Mouse (Mus musculus): ENCODE measurements around the gene Ezr. TPM values are rescaled to one million over a fixed set of nuclear protein-coding genes. Genes with fewer than 3 reads are reported as not detected.
A peak's percentile ranks its signal among the peaks of the same experiment; 100 is the strongest.

Gene Ezr
- polyA plus RNA-seq, 2 experiments, result 39.2 to 71.3 TPM

DNA sequence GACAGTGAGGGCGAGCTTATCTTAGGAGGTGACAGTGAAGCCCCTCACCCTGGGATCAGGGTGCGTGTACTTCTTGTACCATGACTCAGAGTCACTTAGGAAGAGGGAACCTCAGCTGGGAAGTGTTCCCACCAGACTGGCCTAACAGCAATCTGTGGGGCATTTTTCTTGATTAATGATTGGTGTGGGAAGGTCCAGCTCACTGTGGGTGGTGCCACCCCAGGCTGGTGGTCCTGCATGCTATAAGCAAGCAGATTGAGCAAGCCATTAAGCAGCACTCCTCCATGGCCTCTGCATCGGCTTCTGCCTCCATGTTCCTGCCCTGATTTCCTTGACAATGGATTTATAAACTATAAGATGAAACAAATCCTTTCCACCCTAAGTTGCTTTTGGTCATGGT is 26.7 kb upstream of the Ezr start:
- H3K4me3 ChIP-seq (replicated peaks; ENCODE audit: low read length), result no peak overlapping the region
- ATAC-seq (ENCODE audit: low FRiP score, low read depth) (no peak), DNase-seq (ENCODE audit: low spot score) (no peak)
- H3K9me3 ChIP-seq (ENCODE audit: control insufficient read depth, low read length), result no peaks in the 10 kb centered on the region
- WGBS, result 69% methylated on average over 3 of the region's 3 CpGs
- no peak overlapping the region for H3K9ac ChIP-seq (ENCODE audit: low read depth, low read length, severe bottlenecking)
- no peak overlapping the region for H3K27ac ChIP-seq (replicated peaks; ENCODE audit: low read depth, low read length)
- H3K36me3 ChIP-seq (ENCODE audit: control insufficient read depth, insufficient read depth, low read length), result no peaks in the 10 kb centered on the region
- no peak for TF ChIP-seq POLR2A (IDR thresholded peaks at IDR 0.05; ENCODE audit: borderline replicate concordance, extremely low read depth, insufficient read depth, insufficient read length)
- H3K4me2 ChIP-seq (replicated peaks; ENCODE audit: low read depth, low read length, severe bottlenecking), result no peak overlapping the region
- H3K27me3 ChIP-seq (ENCODE audit: control insufficient read depth, insufficient read depth, low read length), result no peaks in the 10 kb centered on the region
- H3K4me1 ChIP-seq (ENCODE audit: control insufficient read depth, insufficient read depth, low read length), result peaks cover 21% of the 10 kb centered on the region

DNA sequence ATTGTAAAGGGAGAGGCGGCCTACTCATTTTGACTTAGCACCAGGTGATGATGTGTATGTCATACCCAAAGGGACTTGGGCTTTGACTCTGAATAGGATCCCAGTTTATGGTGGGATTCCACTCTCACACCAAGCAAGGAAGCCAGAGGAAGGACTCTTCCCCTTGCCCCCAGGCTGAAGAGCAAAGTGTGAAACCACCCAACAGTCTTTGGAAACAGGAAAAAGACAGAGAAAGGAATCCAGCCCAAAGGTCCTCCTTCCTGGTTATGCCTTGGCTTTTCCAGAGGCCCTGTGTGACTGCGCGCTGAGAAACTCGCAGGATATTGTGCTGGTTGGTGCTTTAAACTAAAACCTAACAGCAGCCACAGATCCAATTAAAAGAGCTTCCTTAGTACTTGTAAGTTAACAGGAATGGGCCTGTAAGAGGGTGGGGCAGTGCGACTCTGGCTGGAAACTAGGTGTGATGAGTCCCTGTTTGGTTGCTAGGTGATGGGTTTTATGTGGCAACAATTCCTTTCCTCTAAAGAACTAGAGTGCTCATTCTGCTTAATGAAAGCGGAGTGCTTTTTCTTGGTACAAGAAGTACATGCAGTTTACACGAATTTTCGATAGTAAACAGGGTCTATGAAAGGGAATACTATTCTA is 26.1 kb upstream of the Ezr start:
- DNase-seq (ENCODE audit: low spot score) (peak; percentile 43), ATAC-seq (ENCODE audit: low FRiP score, low read depth) (no peak)
- Histone ChIP-seq H3K4me1 (ENCODE audit: control insufficient read depth, insufficient read depth, low read length) (peaks cover 21% of the 10 kb centered on the region), H3K9ac (ENCODE audit: low read depth, low read length, severe bottlenecking) (no peak overlapping the region), H3K4me3 (replicated peaks; ENCODE audit: low read length) (no peak overlapping the region), H3K36me3 (ENCODE audit: control insufficient read depth, insufficient read depth, low read length) (no peaks in the 10 kb centered on the region), H3K9me3 (ENCODE audit: control insufficient read depth, low read length) (no peaks in the 10 kb centered on the region), H3K4me2 (replicated peaks; ENCODE audit: low read depth, low read length, severe bottlenecking) (no peak overlapping the region), H3K27me3 (ENCODE audit: control insufficient read depth, insufficient read depth, low read length) (no peaks in the 10 kb centered on the region), H3K27ac (replicated peaks; ENCODE audit: low read depth, low read length) (0 out of 2 replicates have a peak overlapping the region, but pooled peaks have one; percentile 38)
- 68% methylated on average over 8 of the region's 8 CpGs for WGBS
- no peak for TF ChIP-seq POLR2A (IDR thresholded peaks at IDR 0.05; ENCODE audit: borderline replicate concordance, extremely low read depth, insufficient read depth, insufficient read length)

DNA sequence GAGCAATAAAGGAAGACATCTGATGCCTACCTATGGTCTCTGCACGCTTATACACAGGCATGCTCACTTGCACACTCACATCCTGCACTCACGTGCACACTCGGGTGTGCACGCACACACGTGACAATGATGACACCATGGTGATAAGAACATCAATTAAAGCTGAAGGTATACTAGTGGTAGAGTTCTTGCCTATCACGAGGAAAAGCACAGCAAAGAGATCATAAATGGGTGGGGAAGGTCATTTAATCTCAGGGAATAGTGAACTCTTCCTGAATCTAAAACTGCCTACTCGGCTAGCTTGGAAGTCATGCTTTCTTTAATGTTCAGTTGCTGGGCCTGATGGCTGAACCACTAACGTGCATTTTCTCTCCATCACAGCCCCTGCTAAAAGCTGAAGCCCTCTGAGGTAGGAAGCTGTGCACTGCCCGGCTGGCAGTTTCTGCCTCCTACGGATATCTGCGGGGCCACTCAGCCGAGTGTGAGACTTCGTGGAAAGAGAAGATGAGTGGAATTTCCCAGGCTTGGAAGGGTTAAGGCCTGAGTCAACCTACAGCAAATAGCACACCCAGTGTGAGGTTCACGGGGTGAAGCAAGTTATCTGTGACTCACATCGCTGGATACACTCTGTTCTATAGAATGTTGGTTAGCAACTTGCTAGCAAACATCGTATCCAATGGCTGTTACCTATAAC is 25.4 kb upstream of the Ezr start:
- TF ChIP-seq POLR2A (IDR thresholded peaks at IDR 0.05; ENCODE audit: borderline replicate concordance, extremely low read depth, insufficient read depth, insufficient read length), result no peak
- 84% methylated on average over 16 of the region's 16 CpGs for WGBS
- Histone ChIP-seq H3K9ac (ENCODE audit: low read depth, low read length, severe bottlenecking) (no peak overlapping the region), H3K27ac (replicated peaks; ENCODE audit: low read depth, low read length) (no peak overlapping the region), H3K4me2 (replicated peaks; ENCODE audit: low read depth, low read length, severe bottlenecking) (no peak overlapping the region), H3K27me3 (ENCODE audit: control insufficient read depth, insufficient read depth, low read length) (no peaks in the 10 kb centered on the region), H3K9me3 (ENCODE audit: control insufficient read depth, low read length) (no peaks in the 10 kb centered on the region), H3K4me3 (replicated peaks; ENCODE audit: low read length) (no peak overlapping the region), H3K36me3 (ENCODE audit: control insufficient read depth, insufficient read depth, low read length) (no peaks in the 10 kb centered on the region), H3K4me1 (ENCODE audit: control insufficient read depth, insufficient read depth, low read length) (peaks cover 15% of the 10 kb centered on the region)
- ATAC-seq (ENCODE audit: low FRiP score, low read depth) (no peak), DNase-seq (ENCODE audit: low spot score) (no peak)

DNA sequence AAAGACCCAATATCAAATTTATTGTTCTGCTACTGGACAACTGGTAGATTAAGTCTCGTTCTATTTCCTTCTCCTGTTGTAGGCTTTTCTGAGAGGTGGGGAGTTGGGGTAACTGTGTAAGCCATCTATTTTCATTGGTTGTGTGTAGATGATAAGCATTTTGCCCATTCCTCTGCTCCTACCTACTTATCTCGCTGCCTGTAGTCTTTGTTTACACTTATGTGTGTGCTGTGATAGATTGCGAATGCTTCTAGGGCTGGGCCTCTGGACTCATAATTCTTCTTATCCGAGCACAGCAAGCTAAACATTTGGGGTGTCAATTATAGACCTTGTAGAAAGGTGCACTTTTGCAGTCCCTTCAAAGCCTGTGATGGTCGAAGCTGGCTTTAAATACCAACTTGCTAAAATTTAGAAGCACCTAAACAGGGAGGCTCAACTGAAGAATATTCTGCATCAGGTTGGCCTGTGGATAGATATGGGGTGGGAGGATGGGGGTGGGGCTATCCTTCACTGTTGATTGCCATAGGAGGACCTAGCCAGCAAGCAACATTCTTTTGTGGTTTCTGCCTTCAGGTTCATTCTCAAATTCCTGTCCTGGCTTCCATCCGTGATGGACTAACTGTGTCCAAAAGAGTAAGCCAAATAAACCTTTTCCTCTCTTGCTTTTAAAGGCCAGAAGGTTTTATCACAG is 22.4 kb upstream of the Ezr start:
- Histone ChIP-seq H3K4me3 (replicated peaks; ENCODE audit: low read length) (no peak overlapping the region), H3K9ac (ENCODE audit: low read depth, low read length, severe bottlenecking) (no peak overlapping the region), H3K4me1 (ENCODE audit: control insufficient read depth, insufficient read depth, low read length) (peaks cover 4% of the 10 kb centered on the region; the same call in 1 of the 2 replicates), H3K27me3 (ENCODE audit: control insufficient read depth, insufficient read depth, low read length) (no peaks in the 10 kb centered on the region), H3K9me3 (ENCODE audit: control insufficient read depth, low read length) (no peaks in the 10 kb centered on the region), H3K36me3 (ENCODE audit: control insufficient read depth, insufficient read depth, low read length) (no peaks in the 10 kb centered on the region), H3K27ac (replicated peaks; ENCODE audit: low read depth, low read length) (no peak overlapping the region), H3K4me2 (replicated peaks; ENCODE audit: low read depth, low read length, severe bottlenecking) (no peak overlapping the region)
- WGBS, result 70% methylated on average over 6 of the region's 6 CpGs
- no peak for ATAC-seq (ENCODE audit: low FRiP score, low read depth)
- no peak for TF ChIP-seq POLR2A (IDR thresholded peaks at IDR 0.05; ENCODE audit: borderline replicate concordance, extremely low read depth, insufficient read depth, insufficient read length)
- DNase-seq (ENCODE audit: low spot score), result no peak

DNA sequence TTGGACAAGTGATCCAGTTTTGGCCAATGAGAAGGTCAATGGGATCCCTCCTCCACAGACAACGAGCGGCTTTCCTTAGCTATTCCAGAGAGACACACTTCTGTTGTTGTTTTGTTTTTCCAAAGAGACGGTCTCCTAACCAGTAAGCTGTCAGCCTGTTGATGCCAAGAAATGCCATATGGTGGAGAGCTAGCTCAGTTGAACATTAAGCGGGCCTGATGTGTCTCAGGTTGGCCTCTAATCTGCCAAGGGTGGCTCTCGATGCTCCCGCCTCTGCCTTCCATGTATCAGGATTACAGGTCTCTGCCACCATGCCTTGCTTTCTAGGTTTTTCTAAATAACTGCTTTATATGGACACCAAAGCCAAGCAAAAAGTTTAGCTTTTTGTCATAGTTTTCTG is 21.5 kb upstream of the Ezr start:
- DNase-seq (ENCODE audit: low spot score), result no peak
- ATAC-seq (ENCODE audit: low FRiP score, low read depth), result no peak
- no peak overlapping the region for H3K4me2 ChIP-seq (replicated peaks; ENCODE audit: low read depth, low read length, severe bottlenecking)
- H3K4me3 ChIP-seq (replicated peaks; ENCODE audit: low read length), result no peak overlapping the region
- peaks cover 4% of the 10 kb centered on the region; the same call in 1 of the 2 replicates for H3K4me1 ChIP-seq (ENCODE audit: control insufficient read depth, insufficient read depth, low read length)
- H3K27ac ChIP-seq (replicated peaks; ENCODE audit: low read depth, low read length), result no peak overlapping the region
- no peaks in the 10 kb centered on the region for H3K36me3 ChIP-seq (ENCODE audit: control insufficient read depth, insufficient read depth, low read length)
- TF ChIP-seq POLR2A (IDR thresholded peaks at IDR 0.05; ENCODE audit: borderline replicate concordance, extremely low read depth, insufficient read depth, insufficient read length), result no peak
- no peaks in the 10 kb centered on the region for H3K27me3 ChIP-seq (ENCODE audit: control insufficient read depth, insufficient read depth, low read length)
- H3K9me3 ChIP-seq (ENCODE audit: control insufficient read depth, low read length), result no peaks in the 10 kb centered on the region
- H3K9ac ChIP-seq (ENCODE audit: low read depth, low read length, severe bottlenecking), result no peak overlapping the region
- WGBS, result 93% methylated on average over 6 of the region's 6 CpGs

Measured in limb, embryonic 14.5 days (tissue).